In genomic region chr7:98084541-98085293, GRCm38 (mm10) we compare ENCODE assay signal across 9 mouse cellular contexts. TPM values are rescaled to one million over a fixed set of nuclear protein-coding genes. Genes with fewer than 3 reads are reported as not detected.
A peak's percentile ranks its signal among the peaks of the same experiment; 100 is the strongest.
DNase-seq lines count a peak whose midpoint lies in the region; ATAC-seq and TF ChIP-seq lines count a peak whose summit lies in the region.
"Had no signal": no experiment of that assay in that cellular context is flagged by ENCODE, and none has a peak within 500 bp of the region (broad histone marks: within the 10 kb centered on the region; RNA-seq: fewer than 3 reads in every experiment).

No protein-coding gene starts in this region.

- no peak overlapping the region for H3K4me2 ChIP-seq in neural tube, embryonic 13.5 days
- no peak overlapping the region for H3K4me2 ChIP-seq in neural tube, embryonic 15.5 days
- peak overlapping the region; percentile 37 for H3K4me2 ChIP-seq in liver, embryonic 15.5 days
- no peak overlapping the region for H3K4me2 ChIP-seq in stomach, postnatal 0 days (replicated peaks; ENCODE audit: low read depth)
- H3K4me2 ChIP-seq: hindbrain, embryonic 15.5 days had no signal

- no peak for ATAC-seq in neural tube, embryonic 13.5 days (ENCODE audit: low read depth)
- ATAC-seq in neural tube, embryonic 15.5 days (ENCODE audit: low FRiP score), result no peak
- peak; percentile 5 to 23; a peak in 2 of 4 replicates for ATAC-seq in hematopoietic stem cell, adult 5-6 weeks (replicated peaks in 1 of 2; ENCODE audit: insufficient read depth in 1 of 2, low FRiP score in 2 of 2, low TSS enrichment in 1 of 2, low read depth in 1 of 2, poor library complexity in 2 of 2, severe bottlenecking in 2 of 2)
- ATAC-seq in liver, embryonic 15.5 days (ENCODE audit: insufficient read depth), result no peak
- no peak for ATAC-seq in stomach, postnatal 0 days (ENCODE audit: low FRiP score, low TSS enrichment)

- no peak overlapping the region for H3K4me3 ChIP-seq in neural tube, embryonic 13.5 days
- no peak overlapping the region for H3K4me3 ChIP-seq in neural tube, embryonic 15.5 days (replicated peaks)
- H3K4me3 ChIP-seq in liver, embryonic 15.5 days (replicated peaks), result peak overlapping the region; percentile 32
- H3K4me3 ChIP-seq in stomach, postnatal 0 days (ENCODE audit: low read depth, low read length), result no peak overlapping the region
- H3K4me3 ChIP-seq: hindbrain, embryonic 15.5 days had no signal

- peaks cover 12% of the 10 kb centered on the region for H3K36me3 ChIP-seq in neural tube, embryonic 13.5 days
- peaks cover 7% of the 10 kb centered on the region; the same call in 1 of the 2 replicates for H3K36me3 ChIP-seq in neural tube, embryonic 15.5 days
- H3K36me3 ChIP-seq in liver, embryonic 15.5 days (replicated peaks), result 0 out of 2 replicates have a peak, but pooled peaks cover 4% of the 10 kb centered on the region
- no peaks in the 10 kb centered on the region for H3K36me3 ChIP-seq in stomach, postnatal 0 days (ENCODE audit: control insufficient read depth, insufficient read depth, low read length)
- H3K36me3 ChIP-seq: hindbrain, embryonic 15.5 days had no signal

- 63% methylated on average over 12 of the region's 12 CpGs for WGBS in neural tube, embryonic 13.5 days
- 74% methylated on average over 12 of the region's 12 CpGs for WGBS in neural tube, embryonic 15.5 days
- WGBS in liver, embryonic 15.5 days (ENCODE audit: insufficient replicate concordance), result 26% methylated on average over 12 of the region's 12 CpGs
- WGBS in stomach, postnatal 0 days, result 36% methylated on average over 12 of the region's 12 CpGs

- no peak for DNase-seq in stomach, postnatal 0 days (ENCODE audit: low spot score)
- no peak for DNase-seq in urinary bladder, adult 2 months (ENCODE audit: low spot score)
- no peak for DNase-seq in left cerebral cortex, adult 8-10 months (ENCODE audit: low spot score in 2 of 2)
- DNase-seq in right cerebral cortex, adult 2 months (ENCODE audit: low spot score in 2 of 2), result no peak

- no peak for TF ChIP-seq EP300 in stomach, postnatal 0 days (optimal IDR thresholded peaks at IDR 0.05)

- no peaks in the 10 kb centered on the region for H3K9me3 ChIP-seq in neural tube, embryonic 13.5 days
- no peaks in the 10 kb centered on the region for H3K9me3 ChIP-seq in neural tube, embryonic 15.5 days (replicated peaks)
- no peaks in the 10 kb centered on the region for H3K9me3 ChIP-seq in liver, embryonic 15.5 days (replicated peaks)
- no peaks in the 10 kb centered on the region for H3K9me3 ChIP-seq in stomach, postnatal 0 days (ENCODE audit: control insufficient read depth, low read length)
- H3K9me3 ChIP-seq: hindbrain, embryonic 15.5 days had no signal

- H3K27me3 ChIP-seq in neural tube, embryonic 13.5 days, result no peaks in the 10 kb centered on the region
- H3K27me3 ChIP-seq in neural tube, embryonic 15.5 days (replicated peaks), result no peaks in the 10 kb centered on the region
- H3K27me3 ChIP-seq in liver, embryonic 15.5 days, result no peaks in the 10 kb centered on the region
- H3K27me3 ChIP-seq in stomach, postnatal 0 days (ENCODE audit: control insufficient read depth, insufficient read depth, low read length), result no peaks in the 10 kb centered on the region
- H3K27me3 ChIP-seq: hindbrain, embryonic 15.5 days had no signal

- H3K4me1 ChIP-seq in neural tube, embryonic 13.5 days (replicated peaks), result peaks cover 25% of the 10 kb centered on the region
- peaks cover 8% of the 10 kb centered on the region; the same call in 1 of the 2 replicates for H3K4me1 ChIP-seq in neural tube, embryonic 15.5 days
- H3K4me1 ChIP-seq in liver, embryonic 15.5 days (replicated peaks), result 0 out of 2 replicates have a peak, but pooled peaks cover 16% of the 10 kb centered on the region
- H3K4me1 ChIP-seq in stomach, postnatal 0 days (replicated peaks; ENCODE audit: control insufficient read depth, insufficient read depth), result no peaks in the 10 kb centered on the region

- TF ChIP-seq CTCF in stomach, postnatal 0 days (IDR thresholded peaks at IDR 0.05; ENCODE audit: low read depth), result no peak

- H3K9ac ChIP-seq in neural tube, embryonic 13.5 days, result no peak overlapping the region
- no peak overlapping the region for H3K9ac ChIP-seq in neural tube, embryonic 15.5 days (replicated peaks)
- no peak overlapping the region for H3K9ac ChIP-seq in liver, embryonic 15.5 days
- 0 out of 2 replicates have a peak overlapping the region, but pooled peaks have one; percentile 1 for H3K9ac ChIP-seq in stomach, postnatal 0 days (ENCODE audit: low read length)
- H3K9ac ChIP-seq: hindbrain, embryonic 15.5 days had no signal

- H3K27ac ChIP-seq in neural tube, embryonic 13.5 days (replicated peaks), result 0 out of 2 replicates have a peak overlapping the region, but pooled peaks have one; percentile 28
- H3K27ac ChIP-seq in neural tube, embryonic 15.5 days (replicated peaks), result no peak overlapping the region
- peak overlapping the region; percentile 38; the same call in 1 of the 2 replicates for H3K27ac ChIP-seq in liver, embryonic 15.5 days (replicated peaks)
- 0 out of 2 replicates have a peak overlapping the region, but pooled peaks have one; percentile 18 for H3K27ac ChIP-seq in stomach, postnatal 0 days (replicated peaks)
- H3K27ac ChIP-seq: hindbrain, embryonic 15.5 days had no signal

RNA-seq across cellular contexts. Expression of gene Myo7a, which starts 34.6 kb away (rescaled TPM):
- polyA plus RNA-seq in neural tube, embryonic 13.5 days (2015; fragmentation: Nextera tagmentation; extraction: Ambion mirVana), result 13.4 and 14.6 TPM in 2 replicates
- 14.4 and 16.0 TPM in 2 replicates for polyA plus RNA-seq in neural tube, embryonic 15.5 days (2015; fragmentation: Nextera tagmentation; extraction: Ambion mirVana)
- 7.3 and 7.5 TPM in 2 replicates for total RNA-seq in hematopoietic stem cell, adult 5-6 weeks (2017)
- polyA plus RNA-seq in liver, embryonic 15.5 days (2015; fragmentation: Nextera tagmentation; extraction: Ambion mirVana), result 8.8 and 9.8 TPM in 2 replicates
- polyA plus RNA-seq in stomach, postnatal 0 days (2015; fragmentation: Nextera tagmentation; extraction: Ambion mirVana), result 2.1 and 2.4 TPM in 2 replicates
- polyA plus RNA-seq in urinary bladder, adult 2 months (2012; rRNA removed), result 29.5 and 35.3 TPM in 2 replicates
- total RNA-seq in left cerebral cortex, adult 8-10 months (2022), result 10 to 100 TPM; 11.1 to 15.8 (median 14.0) TPM

Comparison
In these comparisons a context has a peak if more than half of its experiments do, and no peak if none do; other contexts are left out.
1. ATAC-seq: peak in hematopoietic stem cell, adult 5-6 weeks (2 of 2); none in neural tube, embryonic 13.5 days (single experiment), neural tube, embryonic 15.5 days (single experiment), liver, embryonic 15.5 days (single experiment) and stomach, postnatal 0 days (single experiment).